Mouse (Mus musculus) MN1 (cell line): ENCODE measurements around the gene Tapbp.
"Not testable (repeated sequence)": the region's sequence is repeated elsewhere in the genome, so short reads cannot be mapped to it uniquely, and the experiment has no call there.

Experiments used
- DNase-seq: peaks from one replicate; pipeline ENCODE4 v3.0.0-alpha.2; 2016; ENCODE audit warnings: low spot score

Gene Tapbp

GRCm38 (mm10) chr17:33903911-33904651 is 11.6 kb upstream of the Tapbp start:
- DNase-seq, result not testable (repeated sequence)

DNA sequence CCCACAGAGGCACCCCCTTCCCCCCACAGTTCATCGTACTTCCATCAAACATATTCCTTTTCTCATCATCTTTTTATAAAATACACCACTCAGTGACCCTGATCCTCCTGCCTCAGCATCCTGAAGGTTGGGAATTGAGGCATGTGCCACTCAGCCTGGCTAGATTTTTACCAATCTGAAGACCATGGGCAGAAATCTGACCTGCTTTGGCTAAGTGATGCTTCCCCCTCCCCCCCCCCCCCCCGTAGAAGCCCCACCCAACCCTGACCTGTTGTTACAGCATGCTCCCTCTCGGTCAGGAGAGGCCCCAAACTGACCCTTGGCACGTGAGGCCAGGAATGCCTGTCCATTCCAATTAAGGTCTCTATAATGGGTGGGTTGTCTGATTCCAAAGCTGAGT is 10.9 kb upstream of the Tapbp start, which contains the start of gene Platr17:
Gene Platr17 (plus strand): TSS at position 301 of the 400 bp plus-strand sequence.
- DNase-seq, result not testable (repeated sequence)

DNA sequence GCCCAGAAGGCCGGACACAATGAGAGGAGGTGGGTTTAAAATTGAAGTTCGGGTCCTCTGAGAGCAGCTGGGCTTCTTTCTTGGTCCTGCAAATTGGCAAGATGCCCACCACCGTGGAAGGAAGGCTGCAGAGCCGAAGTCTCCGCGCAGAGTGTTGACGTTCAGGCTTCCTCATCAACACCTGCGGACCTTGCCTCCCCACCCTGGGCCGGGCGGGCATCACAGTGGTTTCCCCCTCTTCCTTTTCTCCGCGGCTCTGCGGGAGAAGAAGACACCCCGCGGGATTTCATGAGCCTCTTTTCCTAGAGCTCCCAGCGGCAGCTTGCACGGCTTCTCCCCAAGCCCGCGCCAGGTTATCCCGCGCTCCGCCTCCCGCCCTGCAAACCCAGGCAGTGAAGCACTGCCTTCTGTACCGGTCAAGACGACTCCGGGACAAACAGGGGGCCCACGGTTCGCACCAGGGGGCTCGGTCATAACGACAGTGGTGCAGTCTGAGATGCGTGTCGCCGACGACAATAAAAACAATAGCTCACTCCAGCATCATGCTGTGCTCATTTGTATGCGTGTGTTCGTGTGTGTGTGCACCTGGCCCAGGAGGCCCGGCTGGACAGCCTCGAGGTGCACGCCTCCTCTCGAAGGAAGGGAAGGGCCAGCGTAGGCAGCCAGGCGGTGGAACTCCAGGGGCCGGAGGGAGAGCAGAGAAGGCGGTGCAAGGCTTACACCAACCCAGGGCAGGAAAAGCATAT is 7.2 kb upstream of the Tapbp start:
- DNase-seq, result peak; percentile 72

- DNase-seq, result peak; percentile 99
Measured at GRCm38 (mm10) chr17:33909077-33909868, 6.4 kb upstream of the Tapbp start, which contains the start of gene Daxx. Gene Daxx, plus strand, starts transcription at chr17:33909414.

GRCm38 (mm10) chr17:33909869-33910250 is 5.8 kb upstream of the Tapbp start:
- DNase-seq, result peak; percentile 65

DNA sequence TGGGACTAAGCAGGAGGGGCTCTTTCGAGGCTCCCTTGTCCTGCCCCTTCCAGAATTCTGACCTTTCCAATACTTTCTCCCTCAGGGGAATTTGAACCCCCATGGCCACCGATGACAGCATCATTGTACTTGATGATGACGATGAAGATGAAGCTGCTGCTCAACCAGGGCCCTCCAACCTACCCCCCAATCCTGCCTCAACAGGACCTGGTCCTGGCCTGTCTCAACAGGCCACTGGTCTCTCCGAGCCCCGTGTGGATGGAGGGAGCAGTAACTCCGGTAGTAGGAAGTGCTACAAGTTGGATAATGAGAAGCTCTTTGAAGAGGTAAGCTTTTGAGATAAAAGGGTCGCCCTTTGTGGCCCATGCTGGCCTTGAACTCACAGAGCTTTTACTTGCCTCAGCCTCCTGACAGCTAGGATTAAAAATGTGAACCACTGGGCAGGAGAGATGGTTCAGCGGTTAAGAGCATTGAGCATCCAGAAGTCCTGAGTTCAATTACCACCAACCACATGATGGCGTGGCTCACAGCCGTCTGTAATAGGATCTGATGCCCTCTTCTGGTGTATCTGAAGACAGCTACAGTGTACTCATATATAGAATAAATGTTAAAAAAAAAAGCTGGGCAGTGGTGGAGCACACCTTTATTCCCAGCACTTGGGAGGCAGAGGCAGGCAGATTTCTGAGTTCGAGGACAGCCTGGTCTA is 5.2 kb upstream of the Tapbp start:
- DNase-seq, result peak; percentile 53

DNA sequence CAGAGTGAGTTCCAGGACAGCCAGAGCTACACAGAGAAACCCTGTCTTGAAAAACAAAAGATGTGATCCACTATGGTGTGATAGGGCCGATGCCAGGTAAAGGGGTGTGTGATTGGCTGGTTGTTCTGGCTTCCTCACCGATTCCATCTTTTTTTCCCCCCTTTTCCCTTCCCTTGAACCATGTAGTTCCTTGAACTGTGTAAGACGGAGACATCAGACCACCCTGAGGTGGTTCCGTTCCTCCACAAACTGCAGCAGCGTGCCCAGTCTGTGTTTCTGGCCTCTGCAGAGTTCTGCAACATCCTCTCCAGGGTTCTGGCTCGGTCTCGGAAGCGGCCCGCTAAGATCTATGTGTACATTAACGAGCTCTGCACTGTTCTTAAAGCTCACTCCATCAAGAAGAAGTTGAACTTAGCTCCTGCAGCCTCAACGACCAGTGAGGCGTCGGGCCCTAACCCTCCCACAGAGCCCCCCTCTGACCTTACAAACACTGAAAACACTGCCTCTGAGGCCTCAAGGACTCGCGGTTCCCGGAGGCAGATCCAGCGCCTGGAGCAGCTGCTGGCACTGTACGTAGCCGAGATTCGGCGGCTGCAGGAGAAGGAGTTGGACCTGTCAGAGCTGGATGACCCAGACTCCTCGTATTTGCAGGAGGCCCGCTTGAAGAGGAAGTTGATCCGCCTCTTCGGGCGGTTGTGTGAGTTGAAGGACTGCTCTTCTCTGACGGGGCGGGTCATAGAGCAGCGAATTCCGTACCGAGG is 4.5 kb upstream of the Tapbp start:
- DNase-seq, result no peak

GRCm38 (mm10) chr17:33911813-33912414 is 3.8 kb upstream of the Tapbp start:
- no peak for DNase-seq

DNA sequence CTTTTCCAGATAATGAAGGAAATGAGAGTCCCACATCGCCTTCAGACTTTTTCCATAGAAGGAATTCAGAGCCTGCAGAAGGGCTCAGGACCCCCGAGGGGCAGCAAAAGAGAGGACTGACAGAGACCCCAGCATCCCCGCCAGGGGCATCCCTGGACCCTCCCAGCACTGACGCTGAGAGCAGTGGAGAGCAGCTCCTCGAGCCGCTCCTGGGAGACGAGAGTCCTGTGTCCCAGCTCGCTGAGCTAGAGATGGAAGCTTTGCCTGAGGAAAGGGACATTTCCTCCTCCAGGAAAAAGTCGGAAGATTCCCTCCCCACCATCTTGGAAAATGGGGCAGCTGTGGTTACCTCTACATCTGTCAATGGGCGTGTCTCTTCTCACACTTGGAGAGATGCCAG is 2.4 kb upstream of the Tapbp start:
- DNase-seq, result no peak

DNA sequence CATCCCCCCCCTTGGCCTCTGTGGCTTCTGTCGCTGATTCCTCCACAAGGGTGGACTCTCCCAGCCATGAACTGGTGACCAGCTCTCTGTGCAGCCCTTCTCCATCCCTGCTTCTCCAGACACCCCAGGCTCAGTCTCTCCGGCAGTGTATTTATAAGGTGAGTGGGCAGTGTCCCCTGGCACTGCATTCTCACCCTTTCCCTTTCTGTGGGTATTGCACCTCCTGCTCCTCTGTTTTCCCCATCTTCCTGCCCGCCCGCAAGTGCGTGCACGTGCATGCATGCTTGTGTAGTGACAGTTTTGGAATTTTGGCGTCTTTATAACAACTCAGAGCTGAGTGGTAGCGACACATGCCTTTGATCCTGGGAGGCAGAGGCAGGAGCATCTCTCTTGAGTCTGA is 1.8 kb upstream of the Tapbp start:
- no peak for DNase-seq

DNA sequence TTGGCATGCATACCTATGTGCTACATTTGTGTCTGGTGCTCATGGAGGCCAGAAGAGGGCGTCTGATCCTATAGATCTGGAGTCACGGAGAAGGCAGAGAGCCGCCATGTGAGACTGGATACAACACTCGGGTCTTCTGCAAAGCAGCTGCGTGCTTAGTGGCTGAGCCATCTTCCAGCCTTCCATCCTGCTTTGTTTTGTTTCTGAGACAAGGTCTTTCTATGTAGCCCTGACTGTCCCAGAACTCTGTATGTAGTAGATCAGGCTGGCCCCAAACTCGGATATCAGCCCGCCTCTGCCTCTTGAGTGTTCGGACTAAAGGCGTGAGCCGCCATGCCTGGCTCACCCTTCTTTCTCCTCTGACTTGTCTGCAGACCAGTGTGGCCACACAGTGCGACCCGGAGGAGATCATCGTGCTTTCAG is 719 bp upstream of the Tapbp start:
- no peak for DNase-seq

DNA sequence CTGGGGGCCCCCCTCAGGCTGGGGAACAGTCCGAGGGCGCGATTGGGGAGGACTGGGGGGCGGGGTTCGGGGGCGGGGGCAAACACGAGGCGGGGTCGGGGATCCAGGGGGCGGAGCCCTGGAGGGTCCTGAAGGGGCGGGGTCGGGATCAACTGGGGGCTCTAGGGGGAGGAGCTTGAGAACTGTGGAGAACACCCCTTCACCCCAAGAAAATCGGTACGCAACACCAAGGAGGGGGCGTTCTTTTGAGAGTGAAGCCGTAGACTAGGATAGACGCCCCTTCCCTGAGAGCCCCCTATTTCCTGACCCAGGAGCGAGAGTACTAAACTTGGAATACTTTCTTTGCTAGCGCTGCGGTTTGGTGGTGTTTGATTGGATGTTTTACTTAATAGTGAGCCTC is 595 bp downstream of the Tapbp start:
- peak; percentile 38 for DNase-seq

- no peak for DNase-seq
Measured at GRCm38 (mm10) chr17:33916847-33917655, 1.4 kb downstream of the Tapbp start.

- no peak for DNase-seq
Measured at GRCm38 (mm10) chr17:33917656-33918292, 2.1 kb downstream of the Tapbp start.

- DNase-seq, result peak; percentile 45
Measured at GRCm38 (mm10) chr17:33918293-33919203, 2.8 kb downstream of the Tapbp start.

GRCm38 (mm10) chr17:33919351-33920281 is 3.9 kb downstream of the Tapbp start:
- peak; percentile 93 for DNase-seq
